ENCODE assay signal across 45 mouse cellular contexts in genomic region chr17:34547601-34548000, GRCm38 (mm10). TPM values are rescaled to one million over a fixed set of nuclear protein-coding genes. Genes with fewer than 3 reads are reported as not detected.
"Had no signal": no experiment of that assay in that cellular context is flagged by ENCODE, and none has a peak within 500 bp of the region (broad histone marks: within the 10 kb centered on the region; RNA-seq: fewer than 3 reads in every experiment).

No protein-coding gene starts in this region.

- H3K27me3 ChIP-seq: limb, embryonic 13.5 days; limb, embryonic 15.5 days; liver, embryonic 12.5 days; liver, embryonic 13.5 days; liver, embryonic 15.5 days; lung, embryonic 15.5 days; midbrain, embryonic 13.5 days; midbrain, embryonic 15.5 days had no signal

- DNase-seq: left cerebral cortex, postnatal 4 days; liver; liver, embryonic 13.5 days; liver, postnatal 0 days; lung, adult 18-20 months; lung, adult 2 months; lung, embryonic 14.5 days; lung, postnatal 10 days; lung, postnatal 14 days; lung, postnatal 36 days; lung, postnatal 4 days; midbrain, embryonic 14.5 days had no signal

- ATAC-seq: liver, embryonic 12.5 days; liver, postnatal 0 days; lung, postnatal 0 days; midbrain, embryonic 13.5 days; midbrain, embryonic 15.5 days; midbrain, embryonic 16.5 days had no signal

- H3K36me3 ChIP-seq: limb, embryonic 10.5 days; limb, embryonic 12.5 days; limb, embryonic 13.5 days; limb, embryonic 15.5 days; liver, embryonic 12.5 days; liver, embryonic 13.5 days; liver, embryonic 15.5 days; lung, embryonic 15.5 days; midbrain, embryonic 10.5 days; midbrain, embryonic 12.5 days; midbrain, embryonic 13.5 days; midbrain, embryonic 15.5 days had no signal

- H3K9ac ChIP-seq: limb, embryonic 12.5 days; limb, embryonic 13.5 days; limb, embryonic 15.5 days; liver, embryonic 12.5 days; liver, embryonic 13.5 days; liver, embryonic 14.5 days; liver, embryonic 15.5 days; liver, postnatal 0 days; lung, embryonic 14.5 days; lung, embryonic 15.5 days; midbrain, embryonic 12.5 days; midbrain, embryonic 13.5 days; midbrain, embryonic 15.5 days had no signal

- H3K9me3 ChIP-seq: limb, embryonic 10.5 days; limb, embryonic 12.5 days; limb, embryonic 13.5 days; limb, embryonic 15.5 days; liver, embryonic 12.5 days; liver, embryonic 13.5 days; liver, embryonic 15.5 days; lung, embryonic 15.5 days; midbrain, embryonic 10.5 days; midbrain, embryonic 12.5 days; midbrain, embryonic 13.5 days; midbrain, embryonic 15.5 days had no signal

- H3K4me2 ChIP-seq: limb, embryonic 12.5 days; limb, embryonic 13.5 days; limb, embryonic 15.5 days; liver, embryonic 11.5 days; liver, embryonic 12.5 days; liver, embryonic 13.5 days; liver, embryonic 15.5 days; lung, embryonic 14.5 days; lung, embryonic 15.5 days; midbrain, embryonic 11.5 days; midbrain, embryonic 12.5 days; midbrain, embryonic 13.5 days; midbrain, embryonic 15.5 days had no signal

- H3K4me1 ChIP-seq: limb, embryonic 10.5 days; limb, embryonic 12.5 days; limb, embryonic 13.5 days; limb, embryonic 15.5 days; liver, embryonic 12.5 days; liver, embryonic 13.5 days; liver, embryonic 15.5 days; lung, embryonic 15.5 days; megakaryocyte, embryonic 14.5 days; midbrain, embryonic 10.5 days; midbrain, embryonic 12.5 days; midbrain, embryonic 13.5 days; midbrain, embryonic 15.5 days had no signal

- H3K4me3 ChIP-seq: limb, embryonic 10.5 days; limb, embryonic 12.5 days; limb, embryonic 13.5 days; limb, embryonic 15.5 days; liver, embryonic 12.5 days; liver, embryonic 13.5 days; liver, embryonic 15.5 days; lung, embryonic 15.5 days; megakaryocyte, embryonic 14.5 days; midbrain, embryonic 10.5 days; midbrain, embryonic 12.5 days; midbrain, embryonic 13.5 days; midbrain, embryonic 15.5 days; myocyte had no signal

- H3K27ac ChIP-seq: limb, embryonic 10.5 days; limb, embryonic 12.5 days; limb, embryonic 13.5 days; limb, embryonic 15.5 days; liver, embryonic 12.5 days; liver, embryonic 13.5 days; liver, embryonic 14.5 days; liver, embryonic 15.5 days; lung, embryonic 15.5 days; macrophage; midbrain, embryonic 10.5 days; midbrain, embryonic 12.5 days; midbrain, embryonic 13.5 days; midbrain, embryonic 15.5 days had no signal

RNA-seq across cellular contexts. Expression of gene Btnl6, which starts 30.4 kb away (rescaled TPM):
- total RNA-seq: left cerebral cortex, adult 8-10 months; left cerebral cortex, postnatal 10 days; left cerebral cortex, postnatal 14 days; left cerebral cortex, postnatal 25 days; left cerebral cortex, postnatal 36 days; left cerebral cortex, postnatal 4 days; liver, adult 2 months; megakaryocyte progenitor cell, adult 5-6 weeks; megakaryocyte, adult 5-6 weeks; megakaryocyte-erythroid progenitor cell, adult 5-6 weeks; midbrain, postnatal 0 days; monocyte, adult 5-6 weeks had no signal
- polyA plus RNA-seq: limb, embryonic 10.5 days; limb, embryonic 11.5 days; limb, embryonic 12.5 days; limb, embryonic 13.5 days; limb, embryonic 14.5 days; limb, embryonic 15.5 days; liver, adult 2 months; liver, embryonic 11.5 days; liver, embryonic 12.5 days; liver, embryonic 13.5 days; liver, embryonic 14.5 days; liver, embryonic 15.5 days; liver, postnatal 0 days; lung, adult 2 months; lung, embryonic 14.5 days; lung, embryonic 15.5 days; lung, embryonic 16.5 days; lung, postnatal 0 days; midbrain, embryonic 10.5 days; midbrain, embryonic 11.5 days; midbrain, embryonic 12.5 days; midbrain, embryonic 13.5 days; midbrain, embryonic 14.5 days; midbrain, embryonic 15.5 days; midbrain, embryonic 16.5 days; midbrain, postnatal 0 days; myocyte had no signal
